Mouse (Mus musculus) liver, embryonic 15.5 days (tissue): ENCODE measurements around the gene Rnase9. TPM values are rescaled to one million over a fixed set of nuclear protein-coding genes. Genes with fewer than 3 reads are reported as not detected.

ENCODE experiments used
- ATAC-seq: fragments of 200-750 bp; cut with Nextera tagmentation; 2 replicates; pipeline ENCODE4 v1.8.0; 2017; ENCODE audit warnings: moderate number of reproducible peaks, mild to moderate bottlenecking, moderate library complexity; ENCODE audit not compliant: insufficient read depth
- H3K27ac ChIP-seq: fragments of 300-500 bp; sonication (generic); replicated peaks from 2 replicates; pipeline ENCODE4 v1.5.1; 2015; ENCODE audit warnings: mild to moderate bottlenecking, inconsistent platforms
- H3K27me3 ChIP-seq: fragments of 300-500 bp; sonication (generic); 2 replicates; pipeline ENCODE4 v1.6.1; 2015; ENCODE audit warnings: mild to moderate bottlenecking, inconsistent platforms
- H3K36me3 ChIP-seq: fragments of 300-500 bp; sonication (generic); replicated peaks from 2 replicates; pipeline ENCODE4 v1.6.1; 2015; ENCODE audit warnings: moderate library complexity, mild to moderate bottlenecking, inconsistent platforms
- H3K4me1 ChIP-seq: fragments of 300-500 bp; sonication (generic); replicated peaks from 2 replicates; pipeline ENCODE4 v1.6.1; 2015; ENCODE audit warnings: inconsistent platforms
- H3K4me2 ChIP-seq: fragments of 300-500 bp; sonication (generic); 2 replicates; pipeline ENCODE4 v1.6.1; 2015; ENCODE audit warnings: moderate library complexity, mild to moderate bottlenecking, inconsistent platforms
- H3K4me3 ChIP-seq: fragments of 300-500 bp; sonication (generic); replicated peaks from 2 replicates; pipeline ENCODE4 v1.5.1; 2015; ENCODE audit warnings: mild to moderate bottlenecking, inconsistent platforms
- H3K9ac ChIP-seq: fragments of 300-500 bp; sonication (generic); 2 replicates; pipeline ENCODE4 v1.6.1; 2015; ENCODE audit warnings: moderate library complexity, mild to moderate bottlenecking, inconsistent platforms
- H3K9me3 ChIP-seq: fragments of 300-500 bp; sonication (generic); replicated peaks from 2 replicates; pipeline ENCODE4 v1.6.1; 2016; ENCODE audit warnings: inconsistent platforms
- WGBS: fragments of 180-500 bp; shearing (Covaris S2); methylation state at CpG from one replicate; pipeline ENCODE4 v1.1.7; 2015; ENCODE audit warnings: mixed read lengths; ENCODE audit not compliant: insufficient replicate concordance; 5-methylcytosine and 5-hydroxymethylcytosine counted together
- polyA plus RNA-seq: library from polyadenylated mRNA; unstranded; fragments of >200 nt; fragmentation: Nextera tagmentation; extraction: Ambion mirVana; gene quantifications from 2 replicates; pipeline ENCODE4 v1.2.1, GENCODE M21; 2015

Gene Rnase9
- polyA plus RNA-seq, 1 experiment from 2014 or later, result not detected

DNA sequence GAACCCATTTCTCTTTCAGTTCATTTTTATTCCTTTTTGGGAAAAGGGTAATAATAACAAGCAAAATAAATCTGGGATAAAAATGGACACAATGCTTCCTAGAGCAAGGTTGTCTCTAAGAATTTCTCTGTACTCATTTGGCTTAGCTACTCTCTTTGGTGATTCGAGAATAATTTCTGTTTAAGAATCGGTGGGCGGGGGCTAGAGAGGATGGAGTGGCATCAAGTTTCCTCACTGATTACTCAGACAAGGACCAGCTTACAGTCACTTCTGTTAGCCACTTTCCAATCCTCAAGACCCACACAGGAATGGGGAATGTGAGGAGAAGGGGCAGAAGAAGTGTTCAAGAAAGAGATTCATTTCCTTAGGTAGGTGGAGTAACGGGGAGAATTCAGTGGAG is 32.9 kb downstream of the Rnase9 start:
- Histone ChIP-seq H3K4me1 (peaks cover 6% of the 10 kb centered on the region; the same call in 1 of the 2 replicates), H3K27ac (no peak overlapping the region), H3K36me3 (no peaks in the 10 kb centered on the region), H3K4me3 (no peak overlapping the region), H3K9me3 (no peaks in the 10 kb centered on the region), H3K27me3 (no peaks in the 10 kb centered on the region), H3K4me2 (no peak overlapping the region), H3K9ac (no peak overlapping the region)
- 65% methylated on average over 4 of the region's 4 CpGs for WGBS
- ATAC-seq, result no peak

DNA sequence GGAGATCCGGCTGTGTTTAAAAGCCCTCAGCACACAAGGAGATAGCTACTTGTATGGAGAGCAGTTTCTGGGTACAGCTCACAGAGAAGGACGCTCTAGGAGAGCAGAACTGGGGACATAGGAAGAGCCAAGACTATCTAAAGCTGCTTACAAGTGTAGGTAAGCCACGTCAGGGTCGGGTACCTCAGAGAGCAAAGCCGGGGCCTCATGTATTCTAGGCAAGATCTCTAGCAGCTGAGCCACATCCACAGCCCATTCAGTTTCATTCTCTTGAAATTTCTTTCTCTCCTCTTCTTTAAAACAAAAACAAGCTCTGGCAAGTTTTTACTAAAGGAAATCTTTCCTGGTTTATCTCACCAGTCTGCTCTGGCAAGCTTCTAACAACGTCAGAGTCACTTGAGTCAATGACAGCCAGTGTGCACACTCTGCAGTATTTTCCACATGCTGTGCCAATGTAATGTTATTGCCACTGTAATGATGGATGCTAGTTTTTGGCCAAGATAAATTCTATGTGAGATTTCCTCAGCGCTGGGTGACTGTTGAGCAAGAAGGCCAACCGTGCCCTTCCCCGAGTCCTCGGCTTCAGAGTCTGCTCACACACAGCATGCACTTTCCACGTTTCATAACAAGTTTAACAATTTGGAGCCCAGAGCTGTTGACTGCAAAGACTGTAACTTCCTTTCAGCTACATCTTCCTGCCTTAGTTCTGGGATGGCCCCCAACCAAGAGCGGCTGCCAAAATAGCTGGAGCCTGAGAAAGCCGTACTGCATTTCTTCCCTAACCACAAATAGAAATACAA is 33.6 kb downstream of the Rnase9 start:
- H3K4me1 ChIP-seq, result peaks cover 6% of the 10 kb centered on the region; the same call in 1 of the 2 replicates
- no peaks in the 10 kb centered on the region for H3K9me3 ChIP-seq
- H3K27ac ChIP-seq, result 0 out of 2 replicates have a peak overlapping the region, but pooled peaks have one; percentile 16
- WGBS, result 53% methylated on average over 13 of the region's 13 CpGs
- no peaks in the 10 kb centered on the region for H3K27me3 ChIP-seq
- H3K9ac ChIP-seq, result no peak overlapping the region
- no peak overlapping the region for H3K4me3 ChIP-seq
- no peak for ATAC-seq
- no peak overlapping the region for H3K4me2 ChIP-seq
- H3K36me3 ChIP-seq, result no peaks in the 10 kb centered on the region

DNA sequence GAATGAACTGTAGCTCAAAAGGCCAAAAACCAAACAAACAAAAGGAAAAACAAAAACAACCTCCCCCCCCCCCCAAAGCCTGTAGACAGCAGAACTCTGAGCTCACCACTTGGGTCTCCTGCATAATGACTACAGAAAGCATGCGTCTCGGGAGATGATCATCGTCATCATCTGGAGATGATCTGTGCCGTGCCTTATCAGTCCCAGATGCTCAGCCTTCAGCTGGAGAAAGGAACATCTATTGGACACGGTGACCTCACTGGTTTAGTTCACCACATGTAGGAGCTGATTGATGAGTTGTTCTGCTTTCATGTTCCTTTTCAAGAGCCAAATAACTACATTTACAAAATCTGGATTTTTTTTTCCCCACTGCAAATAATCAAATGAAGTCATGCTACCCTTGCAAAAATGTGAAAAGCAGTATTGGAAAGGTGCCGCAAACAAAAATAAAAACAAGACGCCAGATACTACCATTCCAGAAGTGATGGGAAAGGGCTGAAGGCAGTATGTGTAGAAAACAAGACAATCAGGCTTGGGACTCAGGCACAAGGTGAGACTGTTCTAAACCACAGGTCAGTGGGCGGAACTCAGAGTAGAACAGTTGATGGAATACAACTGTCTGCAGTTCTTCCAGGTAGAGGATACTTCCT is 34.4 kb downstream of the Rnase9 start, which contains the start of gene Rnase10:
TSS of gene Rnase10 (plus strand) at position 600 of the 650 bp plus-strand sequence.
- H3K4me2 ChIP-seq, result no peak within 1 kb of the TSS

GRCm38 (mm10) chr14:50997999-50998666 is 43.5 kb downstream of the Rnase9 start:
- no peak for ATAC-seq
- no peaks in the 10 kb centered on the region for H3K4me1 ChIP-seq
- H3K4me3 ChIP-seq, result no peak overlapping the region
- no peak overlapping the region for H3K27ac ChIP-seq
- no peaks in the 10 kb centered on the region for H3K27me3 ChIP-seq
- H3K9ac ChIP-seq, result no peak overlapping the region
- H3K9me3 ChIP-seq, result no peaks in the 10 kb centered on the region
- H3K4me2 ChIP-seq, result no peak overlapping the region
- no peaks in the 10 kb centered on the region for H3K36me3 ChIP-seq
- WGBS, result 47% methylated on average over 2 of the region's 2 CpGs

More for the DNA sequence above, 34.4 kb downstream of the Rnase9 start, which contains the start of gene Rnase10:
- ATAC-seq, result no peak
- Histone ChIP-seq H3K27me3 (no peaks in the 10 kb centered on the region), H3K9ac (no peak within 1 kb of the TSS), H3K4me1 (peaks cover 6% of the 10 kb centered on the region; the same call in 1 of the 2 replicates), H3K36me3 (no peaks in the 10 kb centered on the region), H3K4me3 (no peak within 1 kb of the TSS), H3K9me3 (no peaks in the 10 kb centered on the region), H3K27ac (0 out of 2 replicates have a peak within 1 kb of the TSS, but pooled peaks have one; percentile 16)
- WGBS, result 63% methylated on average over 8 of the region's 8 CpGs

- Histone ChIP-seq H3K4me3 (no peak overlapping the region), H3K36me3 (no peaks in the 10 kb centered on the region), H3K9me3 (no peaks in the 10 kb centered on the region), H3K4me2 (no peak overlapping the region), H3K27me3 (no peaks in the 10 kb centered on the region), H3K27ac (no peak overlapping the region), H3K4me1 (no peaks in the 10 kb centered on the region), H3K9ac (no peak overlapping the region)
- ATAC-seq, result no peak
- 16% methylated on average over 3 of the region's 3 CpGs for WGBS
Measured at GRCm38 (mm10) chr14:50997088-50997487, 44.6 kb downstream of the Rnase9 start.

- Histone ChIP-seq H3K9ac (no peak overlapping the region), H3K9me3 (no peaks in the 10 kb centered on the region), H3K27ac (no peak overlapping the region), H3K4me2 (no peak overlapping the region), H3K4me1 (no peaks in the 10 kb centered on the region), H3K36me3 (no peaks in the 10 kb centered on the region), H3K4me3 (no peak overlapping the region), H3K27me3 (no peaks in the 10 kb centered on the region)
- 55% methylated on average over 3 of the region's 3 CpGs for WGBS
- no peak for ATAC-seq
Measured at GRCm38 (mm10) chr14:50991037-50991436, 50.6 kb downstream of the Rnase9 start.

Other genes starting within 250 kb of the Rnase9 start
- gene Ccnb1ip1, start 234.1 kb downstream of the Rnase9 start, polyA plus RNA-seq, result not detected in 2 replicates
- 25.7 and 28.0 TPM in 2 replicates for gene Parp2, start 234.0 kb downstream of the Rnase9 start, polyA plus RNA-seq
- gene Tep1, start 171.3 kb downstream of the Rnase9 start, polyA plus RNA-seq, result 3.8 and 4.3 TPM in 2 replicates
- 0.13 and 0.20 TPM in 2 replicates for gene Klhl33, start 144.4 kb downstream of the Rnase9 start, polyA plus RNA-seq
- gene Osgep, start 117.0 kb downstream of the Rnase9 start, polyA plus RNA-seq, result 54.7 and 57.7 TPM in 2 replicates
- gene Apex1, start 116.9 kb downstream of the Rnase9 start, polyA plus RNA-seq, result 61.4 and 70.5 TPM in 2 replicates
- 23.0 and 24.5 TPM in 2 replicates for gene Pip4p1, start 111.0 kb downstream of the Rnase9 start, polyA plus RNA-seq
- 80.6 and 83.3 TPM in 2 replicates for gene Pnp, start 110.8 kb downstream of the Rnase9 start, polyA plus RNA-seq
- gene Gm49342, start 97.4 kb downstream of the Rnase9 start, polyA plus RNA-seq, result not detected in 2 replicates
- gene Pnp2, start 85.9 kb downstream of the Rnase9 start, polyA plus RNA-seq, result 9.8 and 10.0 TPM in 2 replicates
- 0.07 TPM in 1 of 2 replicates, not detected in the other for gene Rnase10, start 34.1 kb downstream of the Rnase9 start, polyA plus RNA-seq
- not detected in 2 replicates for gene Rnase11, start 8.3 kb upstream of the Rnase9 start, polyA plus RNA-seq
- 1.2 and 1.7 TPM in 2 replicates for gene Rnase12, start 15.8 kb upstream of the Rnase9 start, polyA plus RNA-seq
- not detected in 2 replicates for gene Olfr750, start 32.6 kb upstream of the Rnase9 start, polyA plus RNA-seq
- 23.0 and 23.7 TPM in 2 replicates for gene Rnase4, start 49.2 kb upstream of the Rnase9 start, polyA plus RNA-seq
- 6.8 and 7.4 TPM in 2 replicates for gene Ang, start 49.3 kb upstream of the Rnase9 start, polyA plus RNA-seq
- gene Eddm3b, start 72.6 kb upstream of the Rnase9 start, polyA plus RNA-seq, result not detected in 2 replicates
- 3.3 and 5.1 TPM in 2 replicates for gene Rnase6, start 82.0 kb upstream of the Rnase9 start, polyA plus RNA-seq
- 0.12 and 0.39 TPM in 2 replicates for gene Rnase1, start 104.9 kb upstream of the Rnase9 start, polyA plus RNA-seq
- gene Rnase2b, start 120.4 kb upstream of the Rnase9 start, polyA plus RNA-seq, result not detected in 2 replicates
- gene Ang2, start 157.3 kb upstream of the Rnase9 start, polyA plus RNA-seq, result not detected in 2 replicates
- gene Ear14, start 161.5 kb upstream of the Rnase9 start, polyA plus RNA-seq, result not detected in 2 replicates
- not detected in 2 replicates for gene Rnase2a, start 214.2 kb upstream of the Rnase9 start, polyA plus RNA-seq